Mouse (Mus musculus): ENCODE data around the gene Lamc2. TPM values are rescaled to one million over a fixed set of nuclear protein-coding genes. Genes with fewer than 3 reads are reported as not detected.

Gene Lamc2
- polyA plus RNA-seq, 1 experiment from 2014 or later, result 47.7 TPM

DNA sequence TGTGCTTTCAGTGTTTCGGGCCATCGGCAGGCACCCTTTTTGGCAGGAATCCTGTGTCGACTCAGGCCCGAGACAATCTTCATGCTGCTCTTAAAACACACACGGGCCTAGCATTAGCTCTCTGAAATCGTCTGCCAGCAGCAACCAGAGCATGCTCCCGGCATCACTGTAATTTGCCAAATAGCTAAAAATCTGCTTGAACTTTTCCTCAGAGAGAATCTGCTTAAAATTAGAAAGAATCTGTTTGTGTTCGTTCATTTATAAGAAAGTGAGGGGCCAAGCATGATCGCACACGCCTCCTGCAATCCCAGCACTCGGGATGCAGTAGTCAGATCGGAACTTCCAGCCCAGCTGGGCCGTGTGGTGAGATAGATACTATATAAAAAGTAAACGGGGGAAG, 15.2 kb upstream of the Lamc2 start:
- Histone ChIP-seq H3K27me3 (ENCODE audit: insufficient read depth, low read length) (no peaks in the 10 kb centered on the region), H3K4me1 (replicated peaks; ENCODE audit: insufficient read depth, low read length) (no peaks in the 10 kb centered on the region), H3K9ac (ENCODE audit: low read depth, low read length) (no peak overlapping the region), H3K9me3 (replicated peaks; ENCODE audit: low read length) (no peaks in the 10 kb centered on the region), H3K36me3 (ENCODE audit: insufficient read depth, low read length) (no peaks in the 10 kb centered on the region), H3K4me2 (ENCODE audit: low read length) (no peak overlapping the region), H3K27ac (no peak overlapping the region), H3K4me3 (replicated peaks; ENCODE audit: low read depth, low read length) (no peak overlapping the region)
- no peak for TF ChIP-seq CTCF (IDR thresholded peaks at IDR 0.05; ENCODE audit: low read depth)
- WGBS, result 48% methylated on average over 14 of the region's 14 CpGs
- DNase-seq (ENCODE audit: low spot score), result no peak
- ATAC-seq (replicated peaks; ENCODE audit: low FRiP score, low read depth), result no peak

DNA sequence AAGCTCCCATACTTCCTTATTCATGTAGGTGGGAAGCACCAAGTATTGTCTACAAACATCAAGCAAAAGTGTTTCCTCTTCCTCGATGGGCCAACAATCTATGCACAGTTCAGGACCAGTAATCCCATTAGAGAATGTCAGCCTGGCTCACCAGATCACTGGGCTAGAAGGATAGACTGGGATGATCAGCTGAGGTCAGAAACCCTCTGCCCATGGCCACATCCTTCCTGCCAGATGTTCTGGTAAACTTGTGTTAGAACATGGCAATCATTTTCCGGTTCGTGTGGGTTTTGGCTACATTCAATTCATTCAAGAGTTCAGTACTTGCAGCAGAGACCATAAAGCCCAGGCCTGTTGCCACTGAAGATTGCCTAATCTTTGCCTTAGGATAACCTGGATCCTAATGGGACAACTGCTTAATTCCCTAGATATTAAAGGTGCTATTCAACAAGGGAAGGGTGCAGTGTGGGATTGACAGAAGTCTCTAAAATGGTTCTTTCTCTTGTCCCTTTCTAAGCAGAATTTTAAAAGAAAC, 11.1 kb upstream of the Lamc2 start:
- no peak overlapping the region for H3K4me3 ChIP-seq (replicated peaks; ENCODE audit: low read depth, low read length)
- no peaks in the 10 kb centered on the region for H3K9me3 ChIP-seq (replicated peaks; ENCODE audit: low read length)
- H3K9ac ChIP-seq (ENCODE audit: low read depth, low read length), result no peak overlapping the region
- no peak overlapping the region for H3K4me2 ChIP-seq (ENCODE audit: low read length)
- no peaks in the 10 kb centered on the region for H3K27me3 ChIP-seq (ENCODE audit: insufficient read depth, low read length)
- ATAC-seq (replicated peaks; ENCODE audit: low FRiP score, low read depth), result no peak
- 72% methylated on average over 3 of the region's 3 CpGs for WGBS
- H3K27ac ChIP-seq, result no peak overlapping the region
- DNase-seq (ENCODE audit: low spot score), result no peak
- TF ChIP-seq CTCF (IDR thresholded peaks at IDR 0.05; ENCODE audit: low read depth), result no peak
- no peaks in the 10 kb centered on the region for H3K36me3 ChIP-seq (ENCODE audit: insufficient read depth, low read length)
- H3K4me1 ChIP-seq (replicated peaks; ENCODE audit: insufficient read depth, low read length), result no peaks in the 10 kb centered on the region

DNA sequence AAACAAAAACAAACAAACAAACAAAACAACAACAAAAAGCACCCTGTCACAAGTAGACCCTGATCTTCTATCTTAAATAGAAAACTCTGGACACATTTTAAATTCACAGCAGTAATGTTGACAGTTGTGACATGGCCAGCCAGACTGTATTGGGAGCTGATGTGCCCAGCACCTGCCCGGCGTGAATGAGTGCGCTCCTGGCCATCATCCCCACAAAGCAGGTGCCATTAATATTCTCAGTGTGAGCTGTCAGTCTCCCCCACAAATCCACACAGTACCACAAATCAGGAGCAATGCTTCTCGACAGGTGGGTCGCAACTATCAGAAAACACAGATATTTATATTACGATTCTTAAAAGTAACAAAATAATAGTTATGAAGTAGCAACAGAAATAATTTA, 6.7 kb upstream of the Lamc2 start:
- H3K27ac ChIP-seq, result no peak overlapping the region
- WGBS, result 78% methylated on average over 6 of the region's 6 CpGs
- no peak for TF ChIP-seq CTCF (IDR thresholded peaks at IDR 0.05; ENCODE audit: low read depth)

GRCm38 (mm10) chr1:153192379-153192778, 6.1 kb upstream of the Lamc2 start:
- Histone ChIP-seq H3K9ac (ENCODE audit: low read depth, low read length) (no peak overlapping the region), H3K4me2 (ENCODE audit: low read length) (peak overlapping the region; percentile 18), H3K9me3 (replicated peaks; ENCODE audit: low read length) (no peaks in the 10 kb centered on the region), H3K36me3 (ENCODE audit: insufficient read depth, low read length) (no peaks in the 10 kb centered on the region), H3K4me3 (replicated peaks; ENCODE audit: low read depth, low read length) (no peak overlapping the region), H3K27me3 (ENCODE audit: insufficient read depth, low read length) (no peaks in the 10 kb centered on the region), H3K27ac (peak overlapping the region; percentile 78), H3K4me1 (replicated peaks; ENCODE audit: insufficient read depth, low read length) (peaks cover 6% of the 10 kb centered on the region; the same call in 1 of the 2 replicates)
- DNase-seq (ENCODE audit: low spot score), result no peak
- no peak for ATAC-seq (replicated peaks; ENCODE audit: low FRiP score, low read depth)
- WGBS, result 64% methylated on average over 4 of the region's 4 CpGs
- no peak for TF ChIP-seq CTCF (IDR thresholded peaks at IDR 0.05; ENCODE audit: low read depth)

More for the DNA sequence above, 6.7 kb upstream of the Lamc2 start:
- Histone ChIP-seq H3K27me3 (ENCODE audit: insufficient read depth, low read length) (no peaks in the 10 kb centered on the region), H3K4me3 (replicated peaks; ENCODE audit: low read depth, low read length) (no peak overlapping the region), H3K4me1 (replicated peaks; ENCODE audit: insufficient read depth, low read length) (peaks cover 6% of the 10 kb centered on the region; the same call in 1 of the 2 replicates), H3K9ac (ENCODE audit: low read depth, low read length) (no peak overlapping the region), H3K36me3 (ENCODE audit: insufficient read depth, low read length) (no peaks in the 10 kb centered on the region), H3K4me2 (ENCODE audit: low read length) (no peak overlapping the region), H3K9me3 (replicated peaks; ENCODE audit: low read length) (no peaks in the 10 kb centered on the region)
- DNase-seq (ENCODE audit: low spot score), result no peak
- ATAC-seq (replicated peaks; ENCODE audit: low FRiP score, low read depth), result no peak

GRCm38 (mm10) chr1:153191943-153192329, 5.7 kb upstream of the Lamc2 start:
- H3K4me3 ChIP-seq (replicated peaks; ENCODE audit: low read depth, low read length), result no peak overlapping the region
- no peak for TF ChIP-seq CTCF (IDR thresholded peaks at IDR 0.05; ENCODE audit: low read depth)
- no peaks in the 10 kb centered on the region for H3K36me3 ChIP-seq (ENCODE audit: insufficient read depth, low read length)
- ATAC-seq (replicated peaks; ENCODE audit: low FRiP score, low read depth), result peak; percentile 84
- H3K27me3 ChIP-seq (ENCODE audit: insufficient read depth, low read length), result no peaks in the 10 kb centered on the region
- H3K4me2 ChIP-seq (ENCODE audit: low read length), result peak overlapping the region; percentile 45
- no peak overlapping the region for H3K9ac ChIP-seq (ENCODE audit: low read depth, low read length)
- H3K4me1 ChIP-seq (replicated peaks; ENCODE audit: insufficient read depth, low read length), result peaks cover 6% of the 10 kb centered on the region; the same call in 1 of the 2 replicates
- H3K27ac ChIP-seq, result peak overlapping the region; percentile 80
- 4% methylated on average over 5 of the region's 5 CpGs for WGBS
- peak; percentile 93 for DNase-seq (ENCODE audit: low spot score)
- no peaks in the 10 kb centered on the region for H3K9me3 ChIP-seq (replicated peaks; ENCODE audit: low read length)

GRCm38 (mm10) chr1:153191237-153191942, 5.1 kb upstream of the Lamc2 start:
- no peaks in the 10 kb centered on the region for H3K9me3 ChIP-seq (replicated peaks; ENCODE audit: low read length)
- no peak overlapping the region; the same call in 1 of the 2 replicates for H3K4me3 ChIP-seq (replicated peaks; ENCODE audit: low read depth, low read length)
- WGBS, result 28% methylated on average over 15 of the region's 15 CpGs
- H3K4me2 ChIP-seq (ENCODE audit: low read length), result peak overlapping the region; percentile 45
- H3K9ac ChIP-seq (ENCODE audit: low read depth, low read length), result no peak overlapping the region
- H3K27me3 ChIP-seq (ENCODE audit: insufficient read depth, low read length), result no peaks in the 10 kb centered on the region; the same call in 1 of the 2 replicates
- peak overlapping the region; percentile 80 for H3K27ac ChIP-seq
- ATAC-seq (replicated peaks; ENCODE audit: low FRiP score, low read depth) (no peak), DNase-seq (ENCODE audit: low spot score) (peak; percentile 77)
- H3K4me1 ChIP-seq (replicated peaks; ENCODE audit: insufficient read depth, low read length), result peaks cover 6% of the 10 kb centered on the region; the same call in 1 of the 2 replicates
- TF ChIP-seq CTCF (IDR thresholded peaks at IDR 0.05; ENCODE audit: low read depth), result no peak
- H3K36me3 ChIP-seq (ENCODE audit: insufficient read depth, low read length), result no peaks in the 10 kb centered on the region

All from kidney, postnatal 0 days (tissue).